Mouse (Mus musculus) liver, adult 2 months (tissue): Measurements from ENCODE around the gene Klb. TPM values are rescaled to one million over a fixed set of nuclear protein-coding genes. Genes with fewer than 3 reads are reported as not detected.
A peak's percentile ranks its signal among the peaks of the same experiment; 100 is the strongest.

Experiments used
- DNase-seq: peaks from one replicate; pipeline ENCODE4 v3.0.0-alpha.2; 2011; ENCODE audit warnings: low read depth, low spot score; ENCODE audit errors: extremely low read depth
- H3K27ac ChIP-seq: fragments of 200-500 bp; replicated peaks from 2 replicates; pipeline ENCODE4 v1.5.1; 2012; ENCODE audit warnings: low read depth, mild to moderate bottlenecking, control low read depth, inconsistent platforms, low read length; ENCODE audit not compliant: insufficient read depth
- H3K27me3 ChIP-seq: fragments of 200-500 bp; 2 replicates; pipeline ENCODE4 v1.6.1; 2012; ENCODE audit warnings: mild to moderate bottlenecking, moderate library complexity, low read length, inconsistent platforms; ENCODE audit not compliant: control insufficient read depth, insufficient read depth
- H3K36me3 ChIP-seq: fragments of 200-500 bp; 2 replicates; pipeline ENCODE4 v1.6.1; 2012; ENCODE audit warnings: low read length, inconsistent platforms; ENCODE audit not compliant: control insufficient read depth, insufficient read depth
- H3K4me1 ChIP-seq: fragments of 200-500 bp; 2 replicates; pipeline ENCODE4 v1.6.1; 2011; ENCODE audit warnings: low read length; ENCODE audit not compliant: control insufficient read depth, insufficient read depth
- H3K4me3 ChIP-seq: fragments of 200-500 bp; 2 replicates; pipeline ENCODE4 v1.5.1; 2011; ENCODE audit warnings: low read depth, mild to moderate bottlenecking, control low read depth, low read length, moderate library complexity; ENCODE audit not compliant: insufficient read depth
- H3K79me2 ChIP-seq: fragments of 200-500 bp; 2 replicates; pipeline ENCODE4 v1.6.1; 2012; ENCODE audit warnings: inconsistent platforms, mild to moderate bottlenecking, low read length, moderate library complexity; ENCODE audit not compliant: control insufficient read depth, insufficient read depth
- H3K9ac ChIP-seq: fragments of 200-500 bp; 2 replicates; pipeline ENCODE4 v1.6.1; 2012; ENCODE audit warnings: low read depth, mild to moderate bottlenecking, control low read depth, inconsistent platforms, low read length
- CTCF ChIP-seq: fragments of 200-500 bp; IDR thresholded peaks from 2 replicates; pipeline ENCODE4 v1.5.1; 2011; ENCODE audit warnings: low read depth, low read length, control low read depth
- POLR2A ChIP-seq: fragments of 200-500 bp; IDR thresholded peaks from 2 replicates; pipeline ENCODE4 v1.6.1; 2011; ENCODE audit warnings: low read length, control low read depth; ENCODE audit not compliant: insufficient read depth; ENCODE audit errors: extremely low read depth
- WGBS: fragments of 180-500 bp; shearing (Covaris S2); methylation state at CpG from one replicate; pipeline ENCODE4 v1.1.7; 2018; 5-methylcytosine and 5-hydroxymethylcytosine counted together
- polyA plus RNA-seq: library from polyadenylated mRNA; depleted of rRNA; stranded (reverse); fragments of >200 nt; gene quantifications from 2 replicates; pipeline ENCODE4 v1.2.3, GENCODE M21; 2012; rRNA removed
- total RNA-seq: library from RNA; depleted of rRNA; stranded (reverse); fragments of >200 nt; gene quantifications from 2 replicates; pipeline ENCODE4 v1.2.3, GENCODE M21; 2014; rRNA removed

Gene Klb
- total and polyA plus RNA-seq, 2 experiments = 17.7 to 40.2 TPM

DNA sequence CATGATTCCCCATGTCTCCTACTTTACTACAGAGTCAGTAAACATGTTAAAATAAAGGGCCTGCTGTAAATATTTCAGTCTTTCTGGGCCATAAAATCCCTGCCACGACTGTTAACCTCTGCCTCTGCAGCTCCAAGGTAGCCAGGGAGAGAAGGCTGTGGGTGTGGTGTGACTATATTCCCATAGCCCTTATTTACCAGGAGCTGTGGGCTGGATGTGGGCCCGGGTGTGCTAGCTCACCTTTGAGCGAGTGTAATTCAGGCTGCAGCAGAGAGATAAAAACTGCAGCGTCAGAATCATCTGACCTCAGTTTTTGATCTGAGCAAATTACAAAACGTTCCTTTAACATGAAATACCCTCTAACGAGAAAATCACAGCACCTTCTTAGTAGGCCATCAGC is 72.7 kb downstream of the Klb start:
- H3K9ac ChIP-seq = peak overlapping the region; percentile 51; the same call in 1 of the 2 replicates
- peaks cover 8% of the 10 kb centered on the region; the same call in 1 of the 2 replicates for H3K4me1 ChIP-seq
- peaks cover 52% of the 10 kb centered on the region for H3K36me3 ChIP-seq
- TF ChIP-seq POLR2A (no peak), CTCF (no peak)
- H3K27ac ChIP-seq = peak overlapping the region; percentile 71
- 18% methylated on average over 6 of the region's 6 CpGs for WGBS
- peak; percentile 90 for DNase-seq
- H3K79me2 ChIP-seq = no peaks in the 10 kb centered on the region
- no peaks in the 10 kb centered on the region for H3K27me3 ChIP-seq
- H3K4me3 ChIP-seq = no peak overlapping the region

GRCm38 (mm10) chr5:65422803-65423202 is 74.7 kb downstream of the Klb start:
- H3K4me3 ChIP-seq = no peak overlapping the region
- no peak for DNase-seq
- 99% methylated on average over 8 of the region's 8 CpGs for WGBS
- no peaks in the 10 kb centered on the region for H3K27me3 ChIP-seq
- TF ChIP-seq POLR2A = no peak
- no peak for TF ChIP-seq CTCF
- H3K4me1 ChIP-seq = peaks cover 19% of the 10 kb centered on the region
- H3K36me3 ChIP-seq = peaks cover 46% of the 10 kb centered on the region
- H3K79me2 ChIP-seq = no peaks in the 10 kb centered on the region
- H3K9ac ChIP-seq = no peak overlapping the region
- H3K27ac ChIP-seq = peak overlapping the region; percentile 76

DNA sequence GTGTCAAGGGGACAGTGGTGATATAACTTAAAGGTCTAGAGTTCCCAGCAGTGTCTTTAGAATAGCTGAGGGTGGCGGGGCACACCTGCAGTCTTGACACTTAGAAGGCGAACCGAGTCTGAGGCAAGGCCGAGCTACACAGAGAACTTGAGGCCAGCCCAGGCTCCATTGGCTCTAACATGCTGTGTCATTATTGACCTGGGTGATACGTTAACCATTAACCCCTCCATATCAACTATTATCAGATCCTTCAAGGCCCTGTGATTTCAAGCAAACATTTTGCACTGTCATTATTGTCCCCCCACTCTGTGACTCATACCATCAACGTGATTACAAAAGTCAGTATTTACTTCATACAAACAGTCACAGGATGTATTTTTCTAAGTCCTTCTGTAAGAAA is 76.1 kb downstream of the Klb start:
- DNase-seq = peak; percentile 100

GRCm38 (mm10) chr5:65425251-65425650 is 77.1 kb downstream of the Klb start:
- Histone ChIP-seq H3K79me2 (peaks cover 7% of the 10 kb centered on the region; the same call in 1 of the 2 replicates), H3K4me1 (peaks cover 24% of the 10 kb centered on the region), H3K4me3 (no peak overlapping the region), H3K27ac (peak overlapping the region; percentile 84), H3K9ac (no peak overlapping the region), H3K36me3 (peaks cover 35% of the 10 kb centered on the region), H3K27me3 (no peaks in the 10 kb centered on the region)
- 31% methylated on average over 5 of the region's 5 CpGs for WGBS
- no peak for TF ChIP-seq POLR2A
- TF ChIP-seq CTCF = no peak
- DNase-seq = peak; percentile 93

More for the DNA sequence above, 76.1 kb downstream of the Klb start:
- peaks cover 23% of the 10 kb centered on the region for H3K4me1 ChIP-seq
- no peak overlapping the region for H3K4me3 ChIP-seq
- peak overlapping the region; percentile 76 for H3K27ac ChIP-seq
- H3K9ac ChIP-seq = peak overlapping the region; percentile 32
- H3K79me2 ChIP-seq = peaks cover 5% of the 10 kb centered on the region; the same call in 1 of the 2 replicates
- H3K27me3 ChIP-seq = no peaks in the 10 kb centered on the region
- 20% methylated on average over 6 of the region's 6 CpGs for WGBS
- TF ChIP-seq CTCF (no peak), POLR2A (0 out of 2 replicates have a peak, but pooled peaks have one; percentile 51)
- H3K36me3 ChIP-seq = peaks cover 40% of the 10 kb centered on the region

- Histone ChIP-seq H3K79me2 (peaks cover 23% of the 10 kb centered on the region; the same call in 1 of the 2 replicates), H3K4me1 (peaks cover 34% of the 10 kb centered on the region), H3K27ac (peak overlapping the region; percentile 6; the same call in 1 of the 2 replicates), H3K4me3 (no peak overlapping the region), H3K36me3 (peaks cover 18% of the 10 kb centered on the region), H3K9ac (no peak overlapping the region), H3K27me3 (no peaks in the 10 kb centered on the region)
- WGBS = 51% methylated on average over 4 of the region's 4 CpGs
- no peak for DNase-seq
- no peak for TF ChIP-seq CTCF
These were observed 80.2 kb downstream of the Klb start for GRCm38 (mm10) chr5:65428321-65428720.

DNA sequence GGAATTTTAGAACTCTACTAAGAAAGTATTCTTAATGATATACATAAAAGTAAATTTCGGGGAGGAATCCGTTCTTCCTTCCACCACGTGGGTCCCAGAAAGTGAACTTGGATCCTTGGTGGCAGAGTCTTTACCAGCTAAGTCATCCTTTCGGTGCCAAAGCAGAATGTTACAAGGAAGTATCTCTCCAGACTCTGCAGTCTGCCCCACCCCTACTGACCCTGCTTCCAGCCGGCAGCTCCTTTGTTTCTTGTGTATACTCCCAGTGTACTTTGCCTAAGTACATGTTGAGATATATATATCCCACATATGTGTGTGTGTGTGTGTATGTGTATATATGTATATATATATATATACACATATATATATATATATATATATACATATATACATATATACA is 81.3 kb downstream of the Klb start:
- Histone ChIP-seq H3K9ac (no peak overlapping the region), H3K27ac (no peak overlapping the region), H3K79me2 (peaks cover 23% of the 10 kb centered on the region), H3K27me3 (no peaks in the 10 kb centered on the region), H3K4me3 (no peak overlapping the region), H3K36me3 (peaks cover 13% of the 10 kb centered on the region), H3K4me1 (peaks cover 41% of the 10 kb centered on the region)
- TF ChIP-seq POLR2A (no peak), CTCF (no peak)
- DNase-seq = no peak
- WGBS = 90% methylated on average over 5 of the region's 5 CpGs

Other genes starting within 250 kb of the Klb start
- 18.5 and 23.8 TPM in 2 replicates for gene Klhl5, start 240.8 kb upstream of the Klb start, total RNA-seq
- 13.8 and 15.3 TPM in 2 replicates for gene Klhl5, start 240.8 kb upstream of the Klb start, polyA plus RNA-seq
- 2.1 and 2.8 TPM in 2 replicates for gene Wdr19, start 148.6 kb upstream of the Klb start, total RNA-seq
- 0.57 and 1.0 TPM in 2 replicates for gene Wdr19, start 148.6 kb upstream of the Klb start, polyA plus RNA-seq
- gene Rfc1, start 12.6 kb upstream of the Klb start, total RNA-seq = 16.5 and 19.3 TPM in 2 replicates
- 3.7 and 4.6 TPM in 2 replicates for gene Rfc1, start 12.6 kb upstream of the Klb start, polyA plus RNA-seq
- 423 and 451 TPM in 2 replicates for gene Rpl9, start 43.1 kb downstream of the Klb start, total RNA-seq
- gene Rpl9, start 43.1 kb downstream of the Klb start, polyA plus RNA-seq = 91.1 and 95.8 TPM in 2 replicates
- gene Lias, start 43.2 kb downstream of the Klb start, total RNA-seq = 25.0 and 30.8 TPM in 2 replicates
- gene Lias, start 43.2 kb downstream of the Klb start, polyA plus RNA-seq = 11.1 and 13.3 TPM in 2 replicates
- 118 and 169 TPM in 2 replicates for gene Ugdh, start 87.6 kb downstream of the Klb start, total RNA-seq
- gene Ugdh, start 87.6 kb downstream of the Klb start, polyA plus RNA-seq = 43.3 and 43.7 TPM in 2 replicates
- gene Gm43552, start 144.5 kb downstream of the Klb start, total RNA-seq = not detected in 2 replicates
- gene Gm43552, start 144.5 kb downstream of the Klb start, polyA plus RNA-seq = 14.5 and 16.3 TPM in 2 replicates
- gene Smim14, start 188.9 kb downstream of the Klb start, total RNA-seq = 60.5 and 66.9 TPM in 2 replicates
- gene Smim14, start 188.9 kb downstream of the Klb start, polyA plus RNA-seq = 66.6 and 72.3 TPM in 2 replicates
- 14.0 and 16.2 TPM in 2 replicates for gene Ube2k, start 188.9 kb downstream of the Klb start, total RNA-seq
- 19.0 and 20.7 TPM in 2 replicates for gene Ube2k, start 188.9 kb downstream of the Klb start, polyA plus RNA-seq